Mouse (Mus musculus) erythroblast, adult 5-6 weeks (primary cell): ENCODE results near the gene Ptbp3. TPM values are rescaled to one million over a fixed set of nuclear protein-coding genes. Genes with fewer than 3 reads are reported as not detected.

Experiments used
- ATAC-seq: replicated peaks from 2 replicates; pipeline ENCODE4 v1.8.0; 2016; ENCODE audit warnings: moderate number of reproducible peaks, mild to moderate bottlenecking, moderate TSS enrichment, inconsistent platforms; ENCODE audit not compliant: poor library complexity, low FRiP score, severe bottlenecking
- total RNA-seq, 2 experiments: library from RNA; stranded (forward) in 1 of 2; stranded (reverse) in 1 of 2; fragments of 150-400 nt in 1 of 2; fragments of 200-764, 138-1000 nt in 1 of 2; gene quantifications; 2 replicates each; pipeline versions ENCODE4 v1.2.3 to v1.2.4; 2015 to 2017; ENCODE audit warnings: low replicate concordance in 2 of 2

The Ptbp3 gene
- total RNA-seq, 2 experiments from 2014 or later = 233 to 276 TPM

DNA sequence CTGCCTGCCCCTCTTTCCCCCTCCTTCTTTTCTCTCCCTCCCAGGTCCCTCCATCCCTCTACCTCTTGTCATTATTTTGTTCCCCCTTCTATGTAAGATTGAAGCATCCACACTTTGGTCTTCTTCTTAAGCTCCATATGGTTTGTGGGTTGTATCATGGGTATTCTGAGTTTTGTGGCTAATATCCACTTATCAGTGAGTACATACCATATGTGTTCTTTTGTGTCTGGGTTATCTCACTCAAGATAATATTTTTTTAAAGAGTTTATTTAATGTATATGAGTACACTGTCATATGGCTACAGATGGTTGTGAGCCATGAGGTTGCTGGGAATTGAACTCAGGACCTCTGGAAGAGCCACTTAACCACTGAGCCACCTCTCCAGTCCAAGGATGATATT is 38.8 kb downstream of the Ptbp3 start:
- no peak for ATAC-seq

DNA sequence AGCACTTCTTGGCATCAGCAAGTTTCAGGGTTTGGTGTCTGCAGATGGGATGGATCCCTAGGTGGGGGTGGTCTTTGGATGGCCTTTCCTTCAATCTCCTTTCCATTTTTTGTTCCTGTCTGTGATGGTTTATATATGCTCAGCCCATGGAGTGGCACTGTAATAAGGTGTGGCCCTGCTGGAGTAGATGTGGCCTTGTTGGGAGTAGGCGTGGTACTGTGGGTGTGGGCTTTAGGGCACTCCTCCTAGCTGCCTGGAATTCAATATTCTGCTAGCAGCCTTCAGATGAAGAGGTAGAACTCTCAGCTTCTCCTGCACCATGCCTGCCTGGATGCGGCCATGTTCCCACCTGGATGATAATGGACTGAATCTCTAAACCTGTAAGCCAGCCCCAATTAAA is 39.6 kb downstream of the Ptbp3 start:
- ATAC-seq = peak; percentile 97

DNA sequence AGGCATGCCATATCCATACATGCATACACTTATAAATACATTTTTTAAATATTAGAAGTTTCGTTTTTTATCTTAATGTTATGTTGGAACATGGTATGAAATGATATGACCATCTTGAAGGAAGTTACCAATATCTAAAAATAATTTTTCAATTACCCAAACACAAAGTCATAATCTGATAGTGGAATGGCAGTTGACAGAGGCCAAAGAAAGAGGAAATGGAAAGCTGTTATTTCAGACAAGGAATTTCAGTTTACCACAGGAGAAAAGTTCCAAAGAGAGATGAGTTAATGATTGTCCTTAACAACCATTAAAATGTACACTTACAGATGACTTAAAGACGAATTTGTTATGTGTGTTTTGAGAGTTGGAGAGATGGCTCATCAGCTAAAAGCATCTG is 41.4 kb downstream of the Ptbp3 start:
- no peak for ATAC-seq

DNA sequence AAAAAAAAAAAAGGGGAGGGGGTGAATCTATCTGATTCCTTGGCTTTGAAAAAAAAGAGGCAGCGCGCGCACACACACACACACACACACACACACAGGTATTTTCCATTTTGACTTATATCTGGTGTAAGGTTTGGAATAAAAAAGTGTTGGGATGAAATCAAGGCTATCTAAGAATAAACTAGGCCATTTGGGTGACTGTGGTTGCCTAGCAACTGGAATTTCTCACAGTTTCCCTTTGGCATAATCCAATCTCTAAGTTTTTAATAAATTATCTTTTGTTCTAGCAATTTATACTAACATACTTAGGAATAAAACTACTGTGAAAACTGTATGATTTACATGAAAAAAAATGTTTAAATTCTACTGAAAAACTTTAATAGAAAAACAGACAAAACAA is 42.5 kb downstream of the Ptbp3 start:
- no peak for ATAC-seq

DNA sequence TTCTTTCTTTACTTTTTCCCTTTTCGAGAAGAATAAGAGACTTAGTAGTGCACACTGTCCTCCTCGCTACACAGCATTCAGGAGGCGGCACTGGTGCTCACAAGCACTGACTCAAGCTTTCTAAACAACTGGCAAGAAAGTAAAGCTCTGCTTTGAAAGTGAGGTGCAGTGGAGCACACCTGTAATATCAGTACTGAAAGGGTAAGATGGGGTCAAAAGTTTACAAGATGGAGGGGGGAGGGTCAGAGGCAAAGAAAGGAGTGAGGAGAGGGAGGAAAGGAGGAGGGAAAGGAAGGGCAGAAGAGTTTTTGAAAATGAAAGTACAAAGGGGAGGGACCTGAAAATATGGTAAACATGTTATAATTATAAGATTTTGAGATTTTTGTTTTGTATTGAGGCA is 43.7 kb downstream of the Ptbp3 start:
- no peak for ATAC-seq

DNA sequence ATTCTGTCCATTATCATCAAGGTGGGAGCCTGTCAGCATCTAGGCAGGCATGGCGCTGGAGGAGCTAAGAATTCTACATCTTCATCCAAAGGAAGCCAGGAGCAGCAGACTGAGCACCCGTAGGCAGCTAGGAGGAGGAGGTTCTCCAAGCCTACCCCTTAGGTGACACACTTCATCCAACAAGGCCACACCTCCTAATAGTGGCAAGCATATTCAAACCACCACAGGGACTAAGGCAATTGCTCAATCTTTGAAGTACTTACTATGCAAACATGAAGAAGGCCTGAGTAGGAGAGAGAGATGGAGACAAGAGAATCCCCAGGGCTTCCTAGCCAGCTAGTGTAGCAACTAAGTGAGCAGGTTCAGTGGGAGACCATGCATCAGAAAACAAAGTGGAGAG is 58.1 kb downstream of the Ptbp3 start:
- no peak for ATAC-seq

DNA sequence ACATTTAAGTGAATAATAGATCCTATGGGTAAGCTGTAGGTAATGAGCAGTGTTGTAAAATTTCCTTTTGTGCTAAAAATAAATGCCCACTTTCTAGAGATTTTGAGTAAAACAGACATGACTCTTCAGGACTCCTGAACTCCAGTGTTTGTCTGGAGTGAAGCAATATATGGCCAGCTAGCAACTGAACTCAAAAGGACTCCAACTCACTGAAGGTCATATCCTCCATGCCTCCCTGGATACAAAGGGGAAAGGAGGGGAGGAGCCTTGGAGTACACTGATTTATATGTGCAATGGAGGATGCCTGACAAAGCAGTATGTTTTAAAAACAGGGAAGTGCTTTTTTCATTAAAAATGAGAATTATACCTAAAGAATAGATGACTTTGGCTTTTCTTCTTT is 77.9 kb downstream of the Ptbp3 start:
- ATAC-seq = no peak

DNA sequence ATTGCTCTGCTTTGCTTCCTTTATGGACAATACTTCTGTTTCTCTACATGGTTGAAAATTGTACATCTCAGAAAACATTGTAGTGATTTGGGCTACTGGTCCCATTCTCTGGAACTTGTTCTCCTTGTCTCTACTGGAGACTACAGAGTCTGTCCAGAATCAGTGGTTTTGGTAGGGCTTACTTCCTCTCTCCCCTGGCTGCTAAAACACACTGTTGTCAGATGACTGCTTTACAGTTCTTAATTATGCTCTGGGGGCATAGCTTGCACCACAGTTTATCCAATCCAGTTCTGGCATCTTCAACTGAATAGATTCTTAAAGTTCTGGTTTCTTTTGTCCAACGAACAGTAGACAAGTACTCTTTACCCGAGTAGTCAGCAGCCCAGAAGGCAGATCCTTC is 83.7 kb downstream of the Ptbp3 start:
- ATAC-seq = no peak

DNA sequence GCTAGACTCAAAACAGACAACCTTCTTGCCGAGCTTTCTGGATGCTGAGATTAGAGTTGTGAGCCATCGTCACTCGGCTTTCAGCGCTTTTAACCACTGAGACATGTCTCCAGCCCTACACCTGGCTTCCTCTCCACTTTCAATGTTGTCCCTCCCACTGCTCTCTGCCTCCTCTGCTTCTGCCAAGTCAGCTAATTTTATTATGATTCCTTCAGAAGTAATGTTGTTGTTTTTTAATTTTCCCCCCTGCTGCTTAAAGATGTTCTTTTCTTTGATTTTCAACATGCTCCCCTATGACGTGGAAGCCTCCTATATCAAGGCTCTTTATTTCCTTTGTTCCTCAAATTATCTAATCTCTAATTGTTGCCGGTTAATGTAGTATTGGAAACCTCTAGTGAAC is 84.5 kb downstream of the Ptbp3 start:
- ATAC-seq = no peak

DNA sequence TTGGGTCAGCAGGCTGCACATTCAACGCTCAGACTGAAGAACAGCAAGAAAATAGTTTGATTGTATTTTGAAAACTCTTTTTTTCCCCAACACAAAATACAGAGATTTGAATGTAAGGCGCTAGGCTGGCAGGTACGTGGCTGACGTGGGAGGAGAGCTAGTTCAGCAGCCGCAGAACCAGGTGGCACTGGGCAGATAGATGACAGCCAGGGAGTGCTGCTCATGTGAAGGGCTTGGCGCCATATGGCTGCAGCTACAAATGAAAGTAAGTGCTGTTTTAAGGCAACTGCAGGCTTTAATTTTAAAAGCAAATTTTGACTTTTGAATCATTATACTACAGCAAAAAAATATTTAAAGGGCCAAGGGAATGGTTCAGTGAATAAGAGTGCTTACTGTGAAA is 86.7 kb downstream of the Ptbp3 start:
- ATAC-seq = no peak

DNA sequence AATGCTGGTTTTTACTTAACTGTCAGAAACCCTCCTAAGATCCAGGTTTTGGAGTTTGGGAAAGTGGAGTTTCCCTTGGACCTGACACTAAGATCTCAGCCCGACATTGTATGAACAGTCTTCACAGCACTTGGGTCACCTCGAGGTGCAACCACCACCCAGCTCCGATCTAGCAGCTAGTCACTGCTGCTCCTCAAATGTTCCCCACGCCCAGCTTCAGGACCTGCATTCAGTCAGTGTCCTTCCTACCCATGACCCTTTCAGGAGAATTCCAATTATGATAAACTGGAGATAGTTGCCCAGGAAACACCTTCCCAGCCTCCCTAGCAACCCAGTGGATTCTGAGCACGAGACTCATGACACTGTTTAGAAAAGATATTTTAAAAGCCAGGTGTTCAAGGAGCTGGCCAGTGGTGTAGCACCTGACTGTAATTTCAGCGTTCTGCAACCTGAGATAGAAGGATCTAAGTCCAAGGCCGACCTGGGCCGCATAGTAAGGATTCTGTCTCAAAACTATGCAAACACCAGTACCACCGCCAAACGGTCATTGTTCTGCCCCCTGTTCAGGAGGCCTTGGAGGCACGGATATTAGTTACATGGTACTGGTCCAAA is 87.9 kb downstream of the Ptbp3 start:
- ATAC-seq = no peak

DNA sequence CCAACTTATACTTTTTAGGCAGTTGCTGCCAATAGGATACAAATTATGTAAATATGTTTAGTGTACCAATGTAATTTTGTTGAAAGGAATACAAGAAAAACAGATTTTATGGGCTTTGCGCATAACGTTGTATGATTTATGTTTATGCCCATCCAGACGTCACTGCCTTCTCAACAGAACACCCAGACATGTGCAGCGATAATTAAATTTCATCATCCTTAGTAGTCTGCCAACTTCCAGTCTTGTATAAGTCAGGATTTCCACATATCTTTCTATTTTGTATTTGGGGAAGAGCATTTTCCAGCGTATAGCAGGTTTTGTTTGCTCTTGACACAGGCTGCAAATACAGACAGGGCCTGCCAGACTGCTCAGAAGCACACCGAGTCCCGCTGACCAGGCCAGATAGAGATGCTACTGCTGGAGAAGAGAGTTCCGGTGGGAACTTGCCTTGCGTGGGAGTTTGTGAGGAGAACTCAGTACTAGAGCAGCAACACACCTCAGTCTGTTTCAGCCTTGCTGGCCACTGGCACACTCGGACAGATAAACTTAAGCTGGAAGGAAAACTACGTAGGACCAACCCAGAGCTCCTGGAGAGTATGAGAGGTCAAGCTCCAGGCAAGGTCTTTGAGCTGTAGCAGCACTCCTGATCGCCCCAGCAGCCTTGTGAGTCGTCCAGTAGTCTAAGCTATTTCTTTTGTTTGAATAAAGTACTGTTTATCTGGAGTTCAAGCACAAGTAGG is 89.8 kb downstream of the Ptbp3 start:
- no peak for ATAC-seq

DNA sequence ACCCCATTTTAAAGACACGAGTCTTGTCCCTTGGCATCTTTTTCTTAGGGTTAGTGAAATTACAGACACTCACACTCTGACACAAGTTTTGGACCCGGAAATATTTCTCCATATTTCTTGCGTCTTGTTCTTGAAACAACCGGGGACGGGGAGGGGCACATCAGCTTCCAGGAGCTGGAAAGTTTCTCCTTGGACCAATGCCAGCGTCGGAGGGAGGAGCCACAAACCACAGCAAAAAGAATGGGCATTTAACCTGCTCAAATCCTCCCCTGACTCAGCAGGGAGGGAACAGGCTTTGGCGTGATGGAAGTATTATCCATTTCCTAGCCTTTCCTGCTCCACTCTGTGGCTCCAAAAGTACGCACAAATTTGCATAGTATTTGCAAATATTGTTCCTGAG is 91.2 kb downstream of the Ptbp3 start:
- ATAC-seq = no peak

DNA sequence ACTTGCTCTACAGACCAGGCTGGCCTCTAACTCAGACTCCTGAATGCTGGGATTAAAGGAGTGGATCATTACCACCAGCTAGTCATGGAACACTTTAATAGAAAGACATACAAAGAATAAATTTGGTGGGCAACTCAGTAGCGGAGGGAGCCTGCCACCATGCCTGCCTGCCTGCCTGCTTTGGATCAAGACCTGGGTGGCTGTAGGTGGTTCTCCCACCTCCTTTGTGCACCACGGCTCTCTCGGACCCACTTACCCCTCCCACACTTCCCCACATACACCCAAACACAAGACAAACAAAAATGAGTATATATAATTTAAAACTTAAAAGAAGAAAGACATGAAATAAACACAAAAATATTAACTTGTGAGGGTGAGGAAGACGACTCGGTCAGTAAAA is 92.1 kb downstream of the Ptbp3 start:
- ATAC-seq = no peak

DNA sequence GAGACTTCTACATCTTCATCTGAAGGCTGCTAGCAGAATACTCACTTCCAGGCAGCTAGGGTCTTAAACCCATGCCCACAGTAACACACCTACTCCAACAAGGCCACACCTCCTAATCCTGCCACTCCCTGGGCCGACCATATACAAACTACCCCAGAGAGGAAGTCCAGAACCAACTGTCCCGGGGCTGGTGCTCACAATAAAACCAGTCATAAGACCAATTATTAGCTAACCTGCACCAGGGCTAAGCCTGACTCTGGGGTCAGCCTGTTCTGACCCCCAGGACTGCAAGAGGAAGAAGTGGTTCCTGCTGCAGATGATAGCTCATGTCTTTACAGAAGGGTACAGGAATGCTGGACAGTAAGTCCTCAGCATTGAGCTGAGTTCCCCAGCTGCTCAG is 93.7 kb downstream of the Ptbp3 start:
- no peak for ATAC-seq

DNA sequence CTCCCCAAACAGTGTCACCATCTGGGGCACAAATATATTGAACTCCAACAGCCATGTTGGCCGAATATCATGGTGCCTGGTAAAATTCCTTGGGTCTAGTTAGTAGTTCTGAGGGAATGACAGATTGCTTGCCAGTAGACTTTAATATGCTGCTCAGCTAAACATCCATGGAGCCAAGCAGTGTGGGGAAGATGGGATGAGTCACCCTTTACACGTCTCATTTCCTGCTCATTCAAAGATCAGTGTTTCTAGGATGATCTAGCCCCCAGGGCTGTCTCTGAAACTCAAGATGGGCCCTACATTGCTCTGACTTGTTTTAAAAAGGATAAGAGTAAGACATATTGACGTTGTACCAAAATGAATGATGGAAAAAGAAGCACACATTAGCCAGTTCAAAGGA is 95.1 kb downstream of the Ptbp3 start:
- ATAC-seq = no peak

DNA sequence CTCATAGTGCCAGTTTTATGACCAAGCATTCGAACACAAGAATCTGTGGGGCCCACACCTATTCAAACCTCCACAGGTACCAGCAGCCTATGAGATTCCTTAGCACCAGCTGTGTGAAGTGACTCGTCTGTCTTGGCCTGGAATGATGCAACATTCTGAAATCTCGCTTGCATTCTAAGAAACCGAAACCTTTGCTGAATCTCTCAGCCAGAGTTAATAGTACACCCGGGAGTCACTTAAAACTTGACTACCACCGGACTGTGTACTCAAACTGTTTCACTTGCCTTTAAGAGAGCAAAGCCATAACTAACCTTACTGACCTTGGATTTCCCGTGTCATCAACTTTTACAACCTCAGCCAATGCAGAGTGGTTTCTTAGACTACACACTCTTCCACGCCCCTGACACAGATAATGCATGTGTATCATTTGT is 96.6 kb downstream of the Ptbp3 start:
- no peak for ATAC-seq

DNA sequence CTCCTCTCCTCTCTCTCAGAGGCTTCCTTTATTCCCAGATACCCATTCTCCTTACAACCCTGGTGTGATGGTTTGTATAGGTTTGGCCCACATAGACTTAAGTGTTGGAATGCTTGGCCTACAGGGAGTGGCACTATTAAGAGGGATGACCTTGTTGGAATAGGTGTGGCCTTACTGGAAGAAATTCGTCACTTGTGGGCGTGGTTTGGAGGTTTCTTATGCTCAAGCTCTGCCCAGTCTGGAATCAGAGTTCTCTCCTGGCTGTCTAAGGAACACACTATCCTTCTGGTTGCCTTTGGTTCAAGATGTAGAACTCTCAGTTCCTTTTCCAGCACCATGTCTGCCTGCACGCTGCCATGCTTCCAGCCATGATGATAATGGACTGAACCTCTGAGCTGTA is 98.3 kb downstream of the Ptbp3 start:
- no peak for ATAC-seq

DNA sequence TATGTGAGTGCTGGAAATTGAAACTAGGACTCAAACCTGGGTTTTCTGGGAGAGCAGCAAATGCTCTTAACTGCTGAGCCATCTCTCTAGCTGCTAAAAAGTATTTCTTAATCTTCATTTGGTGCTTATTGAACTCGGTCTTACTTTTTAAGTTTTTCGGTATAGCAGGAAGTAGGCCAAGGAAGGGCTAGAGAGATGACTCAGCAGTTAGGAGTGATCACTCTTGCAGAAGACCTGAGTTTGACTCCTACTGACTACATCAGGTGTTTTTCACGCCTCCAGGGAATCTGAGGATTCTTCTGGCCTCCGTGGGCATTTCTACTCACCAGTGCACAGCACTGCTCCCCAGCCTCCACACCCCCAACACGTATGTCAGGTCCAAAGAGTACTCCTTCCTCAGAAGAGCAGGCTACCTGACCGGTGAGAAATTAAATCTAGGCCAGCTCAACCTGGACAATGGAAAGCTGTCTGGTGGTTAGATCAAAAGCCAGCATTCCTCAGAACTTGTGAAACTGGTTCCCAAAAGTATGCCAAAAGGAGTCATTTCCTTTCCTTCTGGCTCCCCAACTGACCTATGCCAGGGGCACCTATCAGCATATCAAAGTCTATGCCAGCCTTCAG is 98.8 kb downstream of the Ptbp3 start:
- no peak for ATAC-seq

DNA sequence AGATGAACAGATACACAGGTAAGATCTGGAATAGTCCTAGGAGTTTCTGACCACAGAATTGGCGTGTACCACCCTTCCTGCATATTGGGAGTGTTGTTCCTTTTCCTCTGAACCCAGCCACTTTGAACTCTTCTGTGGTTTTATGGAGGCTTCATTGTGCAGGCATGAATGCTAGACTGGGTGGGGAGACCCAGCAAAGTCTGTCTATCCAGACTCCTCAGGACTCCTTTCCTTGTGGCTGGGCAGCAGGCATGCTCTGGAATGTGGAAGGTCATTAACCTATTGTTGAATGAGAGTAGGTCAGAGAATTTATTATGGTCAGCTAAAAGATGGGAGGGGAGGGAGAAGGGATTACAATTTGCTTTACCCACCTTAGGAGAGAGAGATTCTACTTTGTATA is 101.9 kb downstream of the Ptbp3 start:
- no peak for ATAC-seq

DNA sequence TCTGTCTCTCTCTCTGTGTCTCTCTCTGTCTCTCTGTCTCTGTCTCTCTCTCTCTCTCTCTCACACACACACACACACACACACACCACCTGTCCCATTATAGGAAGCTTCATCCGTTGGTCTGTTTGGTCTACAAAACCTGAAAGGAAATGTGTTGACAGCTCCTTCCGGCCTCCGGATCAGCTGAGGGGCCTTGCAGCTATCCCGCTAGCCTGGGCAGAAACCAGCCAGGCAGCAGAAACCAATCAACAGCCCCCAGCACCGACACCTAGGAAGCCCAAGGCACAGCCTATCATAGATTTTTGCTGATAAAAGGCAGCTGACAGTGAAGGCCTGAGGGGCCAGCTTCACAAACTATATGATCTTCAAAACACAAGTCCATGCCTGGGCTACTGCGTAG is 103.6 kb downstream of the Ptbp3 start:
- ATAC-seq = no peak

DNA sequence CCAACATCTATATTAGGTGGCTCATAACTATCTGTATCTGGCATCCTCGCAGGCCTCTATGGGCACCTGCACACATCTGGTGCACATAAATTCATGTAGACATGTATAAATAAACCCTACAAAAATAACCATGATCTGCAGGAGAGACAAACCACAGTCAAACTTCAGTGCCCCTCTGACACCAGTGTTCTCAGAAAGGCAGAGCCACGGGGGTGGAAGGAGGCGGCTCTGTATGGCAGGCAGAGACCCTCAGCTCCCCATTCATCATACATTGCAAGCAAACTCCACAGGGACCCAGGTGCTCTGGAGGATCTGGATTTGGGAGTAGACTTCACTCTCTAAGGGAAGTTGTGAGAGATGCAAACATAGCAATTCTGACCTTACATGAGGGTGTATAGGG is 104.2 kb downstream of the Ptbp3 start:
- no peak for ATAC-seq
